Mouse (Mus musculus) layer of hippocampus, adult 8-10 months (tissue): ENCODE results near the gene Padi1. TPM values are rescaled to one million over a fixed set of nuclear protein-coding genes. Genes with fewer than 3 reads are reported as not detected.

Experiments
- DNase-seq, 2 experiments: peaks; one replicate each; pipeline ENCODE4 v3.0.0; 2022; ENCODE audit warnings: low spot score in 2 of 2
- total RNA-seq, 4 experiments: library from RNA; stranded (reverse); gene quantifications; 2 replicates each; pipeline ENCODE4 v1.2.4; 2022

The Padi1 gene
- total RNA-seq, 4 experiments from 2014 or later, result 0.08 to 0.16 TPM; not detected in 2

GRCm38 (mm10) chr4:140862036-140862650 lies 16.6 kb upstream of the Padi1 start:
- DNase-seq, result no peak

- DNase-seq, result no peak
Observed at GRCm38 (mm10) chr4:140860767-140861147, 15.2 kb upstream of the Padi1 start.

- no peak for DNase-seq
Observed at GRCm38 (mm10) chr4:140860125-140860766, 14.7 kb upstream of the Padi1 start.

- DNase-seq, result no peak
Observed at GRCm38 (mm10) chr4:140859291-140859690, 13.7 kb upstream of the Padi1 start.

- no peak for DNase-seq
Observed at GRCm38 (mm10) chr4:140857813-140858212, 12.2 kb upstream of the Padi1 start.

- no peak for DNase-seq
Observed at GRCm38 (mm10) chr4:140857041-140857440, 11.5 kb upstream of the Padi1 start.

- DNase-seq, result no peak
Observed at GRCm38 (mm10) chr4:140855151-140855550, 9.6 kb upstream of the Padi1 start.

- DNase-seq, result no peak
Observed at GRCm38 (mm10) chr4:140854455-140854864, 8.9 kb upstream of the Padi1 start.

GRCm38 (mm10) chr4:140853626-140854025 lies 8.0 kb upstream of the Padi1 start:
- DNase-seq, result no peak

GRCm38 (mm10) chr4:140849310-140849709 lies 3.7 kb upstream of the Padi1 start:
- DNase-seq, result no peak

GRCm38 (mm10) chr4:140844991-140845390 lies 587 bp downstream of the Padi1 start:
- DNase-seq, result no peak

GRCm38 (mm10) chr4:140843670-140844280 lies 1.8 kb downstream of the Padi1 start:
- DNase-seq, result no peak

GRCm38 (mm10) chr4:140842909-140843308 lies 2.7 kb downstream of the Padi1 start:
- DNase-seq, result no peak

- no peak for DNase-seq
Observed at GRCm38 (mm10) chr4:140837879-140838278, 7.7 kb downstream of the Padi1 start.

- DNase-seq, result no peak
Observed at GRCm38 (mm10) chr4:140836208-140836866, 9.2 kb downstream of the Padi1 start.

- no peak for DNase-seq
Observed at GRCm38 (mm10) chr4:140835682-140836081, 9.9 kb downstream of the Padi1 start.

GRCm38 (mm10) chr4:140834327-140834934 lies 11.1 kb downstream of the Padi1 start:
- DNase-seq, result no peak

GRCm38 (mm10) chr4:140832821-140833220 lies 12.8 kb downstream of the Padi1 start:
- DNase-seq, result no peak

GRCm38 (mm10) chr4:140831808-140832207 lies 13.8 kb downstream of the Padi1 start:
- DNase-seq, result no peak

- no peak for DNase-seq
Observed at GRCm38 (mm10) chr4:140827237-140827636, 18.3 kb downstream of the Padi1 start.

GRCm38 (mm10) chr4:140825942-140826341 lies 19.6 kb downstream of the Padi1 start:
- DNase-seq, result no peak

GRCm38 (mm10) chr4:140821988-140822387 lies 23.6 kb downstream of the Padi1 start:
- DNase-seq, result peak; percentile 31 to 71
